Mouse (Mus musculus) kidney, adult 11 months (tissue): ENCODE measurements around the gene Serpinb6a.

Source experiments
- DNase-seq: peaks from one replicate; pipeline ENCODE4 v3.0.0; 2022

Gene Serpinb6a

DNA sequence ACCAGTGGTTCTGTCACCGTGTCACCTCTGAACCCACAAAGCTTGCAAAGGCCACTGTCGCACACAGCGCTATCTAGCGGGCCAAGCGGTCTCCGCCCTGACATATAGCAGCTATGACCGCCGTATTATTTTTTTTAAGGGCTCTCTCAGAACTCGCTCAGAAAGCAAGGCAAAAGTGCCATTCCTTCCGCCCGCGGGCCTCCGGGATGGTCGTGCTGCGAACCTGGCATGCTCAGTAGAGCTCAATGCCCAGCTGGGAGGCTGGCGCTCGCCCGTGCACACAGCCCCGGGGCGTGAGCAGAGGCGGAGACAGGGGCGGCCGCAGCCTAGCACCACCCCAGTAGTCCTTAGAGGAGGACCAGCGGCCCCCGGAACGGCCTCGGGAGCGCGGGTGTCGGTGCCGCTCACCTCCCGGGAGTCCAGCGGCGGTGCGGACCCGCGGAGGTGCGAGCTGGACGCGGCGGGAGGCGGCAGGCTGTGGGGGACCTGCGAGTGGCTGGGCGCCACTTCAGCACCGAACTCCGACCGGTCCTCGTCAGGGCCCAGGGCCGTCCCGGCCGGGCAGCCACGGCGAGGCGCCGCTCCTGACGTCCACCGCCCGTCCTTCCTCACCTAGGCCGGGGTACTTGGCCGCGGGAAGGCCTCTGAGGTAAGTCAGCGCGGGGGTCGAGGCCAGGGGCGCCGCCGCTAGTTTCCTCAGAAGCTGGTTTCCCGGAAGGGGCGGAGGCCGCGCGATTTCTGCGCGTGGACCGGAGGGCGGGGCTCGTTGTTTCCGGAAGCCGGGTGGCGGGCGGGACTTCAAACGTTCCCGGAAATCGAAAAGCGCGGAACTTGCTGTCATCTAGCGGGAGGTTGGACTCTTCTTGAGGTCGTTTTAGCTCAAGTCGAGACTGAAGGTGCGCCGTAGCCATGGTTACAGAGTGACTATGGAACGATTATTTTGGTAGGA is at the start of gene Serpinb6a, which contains the start of gene Ripk1:
Gene Serpinb6a (minus strand): TSS at position 737 of the 949 bp plus-strand sequence.
Gene Ripk1 (plus strand): TSS at position 306 of the 949 bp plus-strand sequence.
- peak; percentile 90 for DNase-seq

DNA sequence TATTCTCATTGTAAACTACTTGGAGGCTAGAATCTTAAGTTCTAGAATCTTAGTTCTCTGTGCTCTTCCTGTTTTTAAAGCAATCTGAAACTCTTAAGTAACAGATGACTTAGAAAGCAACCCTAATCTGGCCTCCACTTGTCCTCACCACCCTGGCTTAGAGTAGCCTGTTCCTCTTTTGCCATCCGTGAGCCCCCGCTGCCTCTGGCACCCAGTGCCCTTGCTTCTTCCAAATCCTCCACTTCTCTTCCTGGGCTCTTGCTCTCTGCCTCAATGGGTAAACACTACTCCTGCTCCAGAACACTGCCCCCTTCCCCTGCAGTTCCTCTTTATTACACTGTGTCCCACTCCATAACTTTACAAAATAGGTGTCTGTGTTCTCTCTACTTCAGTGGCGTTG is 49.1 kb upstream of the Serpinb6a start:
- DNase-seq, result no peak

DNA sequence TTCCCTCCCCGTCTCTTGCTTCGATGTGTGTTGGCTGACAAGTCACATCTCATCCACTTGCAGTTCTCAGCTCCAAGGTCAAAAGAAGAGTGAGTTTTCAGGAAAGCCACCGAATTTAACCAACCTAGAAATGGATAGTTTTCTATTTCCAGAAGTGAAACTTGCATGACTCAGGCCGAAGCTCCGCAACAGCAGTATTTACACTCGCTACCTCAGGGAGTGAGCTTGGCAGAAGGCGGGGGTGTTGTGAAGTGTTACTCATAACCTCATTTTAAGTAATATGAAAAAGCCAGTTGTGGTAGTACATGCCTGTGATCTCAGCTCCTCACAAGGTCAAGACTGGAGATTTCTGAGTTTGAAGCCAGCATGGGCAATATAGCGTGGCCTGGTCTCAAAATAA is 47.9 kb upstream of the Serpinb6a start:
- DNase-seq, result no peak

DNA sequence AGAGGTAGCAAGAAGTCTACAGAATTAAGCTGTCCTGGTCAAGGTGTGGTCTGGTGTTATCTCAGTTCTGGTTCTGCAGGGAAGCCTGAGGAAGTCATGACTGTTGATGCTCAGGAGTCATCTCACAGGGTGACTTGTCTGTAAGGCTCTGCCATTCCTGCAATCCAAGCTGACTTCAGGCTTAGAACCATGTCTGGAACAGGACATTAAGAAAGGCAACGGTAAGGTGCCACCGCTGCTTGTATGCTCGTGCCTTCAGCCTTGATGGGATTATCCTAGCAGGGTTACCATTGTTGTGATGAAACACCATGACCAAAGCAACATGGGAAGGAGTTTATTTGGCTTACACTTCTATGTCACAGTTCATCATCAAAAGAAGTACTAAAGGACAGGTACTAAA is 44.9 kb upstream of the Serpinb6a start:
- DNase-seq, result no peak

DNA sequence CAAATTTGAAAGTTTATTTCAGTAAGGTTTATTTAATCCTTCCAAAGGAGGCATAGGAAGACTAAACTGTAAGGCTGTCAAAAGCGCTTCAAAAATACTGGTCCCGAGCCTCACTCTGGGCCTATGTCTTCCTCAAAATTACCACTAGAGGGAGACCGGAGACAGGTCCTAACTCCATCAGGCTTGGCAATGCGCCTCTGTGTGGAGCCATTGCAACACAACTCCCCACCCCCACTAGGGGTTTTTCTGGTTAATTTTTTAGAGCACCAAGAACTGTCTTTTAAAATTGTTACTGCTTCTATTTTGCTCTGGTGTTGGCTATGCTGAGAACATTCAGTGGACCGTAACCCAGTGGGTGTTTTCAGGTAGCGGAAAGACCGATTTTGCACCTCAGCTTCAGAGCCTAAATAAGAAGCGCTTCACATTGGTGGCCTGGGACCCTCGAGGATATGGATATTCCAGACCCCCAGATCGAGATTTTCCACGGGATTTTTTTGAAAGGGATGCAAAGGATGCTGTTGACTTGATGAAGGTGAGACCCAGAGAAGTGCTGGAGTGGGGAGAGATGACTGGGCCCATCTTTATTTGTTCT is 43.9 kb upstream of the Serpinb6a start:
- DNase-seq, result peak; percentile 91

DNA sequence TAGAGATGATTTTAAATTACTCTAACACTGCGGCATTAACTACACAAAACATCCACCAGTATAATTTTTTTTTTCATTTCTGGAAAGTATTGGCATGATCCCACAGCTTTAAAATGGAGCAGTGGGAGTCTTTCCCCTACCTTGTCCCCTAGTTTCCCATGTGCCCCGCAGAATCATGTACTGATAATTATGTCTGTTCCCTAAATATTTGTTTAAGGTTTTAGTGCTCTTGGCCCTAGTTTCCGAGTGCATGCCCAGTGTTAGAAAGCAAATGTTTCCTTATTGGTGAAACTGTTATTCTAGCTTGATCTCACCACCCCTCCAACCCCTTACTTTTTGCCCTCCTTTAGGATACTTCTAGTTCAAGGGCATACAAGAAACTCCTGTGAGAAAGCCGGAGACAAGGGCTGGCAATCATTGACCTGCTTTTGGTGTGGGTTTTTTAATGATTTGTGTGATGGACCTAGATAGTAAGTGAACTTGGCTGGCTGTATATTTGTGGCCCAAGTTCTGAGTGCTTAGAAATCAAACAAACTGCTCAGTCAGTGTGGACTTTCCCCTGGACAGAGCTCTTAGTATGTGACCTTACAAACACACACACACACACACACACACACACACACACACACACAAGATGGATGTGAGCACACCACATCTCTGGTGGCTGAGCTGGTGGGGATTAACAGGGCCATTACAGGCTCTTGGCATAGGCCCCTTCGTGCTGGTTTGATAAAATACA is 43.1 kb upstream of the Serpinb6a start:
- peak; percentile 88 for DNase-seq

DNA sequence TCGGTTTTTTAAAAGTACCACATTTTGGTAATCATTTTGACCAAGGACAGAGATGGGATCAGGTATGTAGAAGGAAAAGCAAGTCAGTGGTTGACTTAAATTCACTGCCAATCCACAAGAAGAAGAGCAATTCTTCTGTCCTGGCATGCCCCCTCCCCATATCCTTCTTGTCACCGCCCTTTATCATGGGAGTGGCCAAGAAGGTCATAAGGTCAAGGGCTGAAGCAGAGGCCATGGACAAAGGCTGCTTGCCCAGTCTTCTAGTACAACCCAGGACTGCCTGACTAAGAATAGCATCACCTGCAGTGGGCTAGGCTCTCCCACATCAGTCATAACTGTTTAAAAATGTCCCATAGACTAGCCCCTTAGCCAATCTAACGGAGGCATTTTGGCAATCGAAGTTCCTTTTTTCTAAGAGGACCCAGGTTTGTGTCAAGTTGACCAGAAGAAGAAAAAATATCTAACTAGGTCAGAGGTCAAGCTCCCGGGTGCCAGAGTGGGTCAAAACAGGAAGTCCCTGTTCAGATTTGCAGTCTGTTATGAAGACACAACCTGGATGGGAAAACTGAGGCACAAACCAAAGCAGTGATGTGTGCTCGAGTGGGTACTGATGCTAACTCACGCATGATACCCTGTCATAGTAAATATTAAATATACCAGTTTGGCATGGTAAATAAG is 41.3 kb upstream of the Serpinb6a start:
- DNase-seq, result no peak

DNA sequence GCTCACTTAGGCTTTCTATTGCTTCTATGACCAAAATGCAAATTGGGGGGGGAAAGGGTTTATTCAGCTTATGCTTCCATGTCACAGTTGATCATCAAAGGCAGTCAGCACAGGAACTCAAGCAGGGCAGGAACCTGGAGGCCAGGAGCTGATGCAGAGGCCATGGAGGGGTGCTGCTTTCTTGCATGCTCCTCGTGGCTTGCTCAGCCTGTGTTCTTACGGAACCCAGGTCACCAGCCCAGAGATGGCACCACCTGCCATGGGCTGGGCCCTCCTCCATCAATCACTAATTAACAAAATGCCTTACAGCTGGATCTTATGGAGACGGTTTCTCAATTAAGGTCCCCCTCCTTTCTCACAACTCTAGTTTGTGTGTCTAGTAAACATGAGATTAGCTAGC is 37.5 kb upstream of the Serpinb6a start:
- peak; percentile 40 for DNase-seq

DNA sequence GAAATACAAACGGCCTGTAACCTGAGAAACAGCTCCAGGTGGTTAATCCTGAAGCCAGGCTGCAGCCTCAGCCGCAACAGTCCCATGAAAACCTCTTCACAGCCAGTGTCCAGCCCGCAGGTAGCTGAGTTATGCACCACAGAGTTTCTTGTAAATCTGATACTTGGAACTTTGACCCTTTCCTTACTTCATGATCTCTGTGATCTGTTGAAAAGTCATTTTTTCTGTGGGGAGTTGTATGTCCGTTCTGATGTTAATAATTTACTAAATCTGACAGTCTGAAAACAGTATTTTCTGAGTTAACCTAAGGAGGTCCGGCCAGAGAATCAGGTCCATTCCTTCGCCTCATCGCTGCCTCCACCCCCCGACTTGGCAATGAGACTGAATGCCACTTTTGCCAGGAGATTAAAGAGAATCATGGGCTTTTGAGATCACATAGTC is 36.3 kb upstream of the Serpinb6a start:
- DNase-seq, result peak; percentile 76

DNA sequence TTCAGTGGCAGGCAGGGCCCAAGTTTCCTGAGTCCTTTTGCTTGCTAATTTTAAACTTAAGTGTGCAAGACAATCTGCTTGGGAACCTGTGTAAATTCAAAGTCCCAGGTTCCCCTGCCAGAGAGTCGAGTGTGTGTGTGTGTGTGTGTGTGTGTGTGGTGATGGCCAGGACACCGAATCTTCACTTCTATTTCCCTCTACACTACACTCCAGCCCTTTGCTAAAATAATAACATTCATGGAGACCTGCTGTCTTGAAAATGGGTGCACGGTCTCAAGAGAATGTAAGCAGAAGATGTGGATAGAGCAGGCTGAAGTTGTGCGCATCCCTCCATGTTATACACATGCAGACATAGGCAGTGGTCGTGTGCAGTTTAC is 35.5 kb upstream of the Serpinb6a start:
- DNase-seq, result no peak

DNA sequence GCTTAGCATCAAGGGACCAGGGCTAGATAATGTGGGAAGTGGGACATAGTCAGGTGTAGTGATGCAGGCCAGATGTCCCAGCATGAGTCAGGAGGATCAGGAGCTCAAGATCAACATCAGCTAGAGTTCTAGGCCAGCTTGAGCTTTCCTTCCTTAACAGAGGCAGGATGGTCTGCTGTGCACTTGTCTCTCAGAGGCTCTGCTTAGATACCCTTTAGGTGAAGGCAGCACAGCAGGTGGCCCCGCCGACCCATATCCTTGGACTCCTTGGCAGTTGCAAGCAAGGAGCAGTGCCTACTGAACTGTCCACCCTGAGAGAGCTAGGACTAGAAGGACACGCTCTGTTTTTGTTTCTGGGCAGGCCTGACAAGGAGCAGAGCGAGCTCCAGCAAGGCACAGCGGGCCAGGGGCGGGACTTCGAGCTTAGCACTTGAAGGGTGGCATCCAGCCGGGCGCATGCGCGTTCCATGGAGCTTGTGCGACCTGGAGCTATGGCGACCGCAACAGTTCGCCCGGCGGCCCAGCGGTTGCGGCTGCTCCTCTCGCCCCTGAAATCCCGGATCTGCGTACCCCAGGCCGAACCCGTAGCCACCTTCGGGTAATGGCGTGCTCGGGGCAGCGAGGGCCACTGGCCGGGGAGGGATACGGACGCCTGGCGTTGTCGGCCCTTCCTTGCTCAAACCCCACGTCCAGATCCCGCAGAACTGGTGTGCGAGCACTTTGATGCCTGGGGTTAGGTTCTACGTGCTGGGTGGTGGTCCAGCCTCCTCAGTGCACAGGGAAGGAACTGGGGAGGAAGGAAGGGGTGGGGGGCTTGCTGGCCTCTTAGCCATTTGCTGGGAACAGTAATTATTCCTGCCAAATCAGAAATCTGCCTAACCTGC is 34.8 kb upstream of the Serpinb6a start, which contains the start of gene Bphl:
Gene Bphl (plus strand): TSS at position 426 of the 884 bp plus-strand sequence.
- peak; percentile 96 for DNase-seq

DNA sequence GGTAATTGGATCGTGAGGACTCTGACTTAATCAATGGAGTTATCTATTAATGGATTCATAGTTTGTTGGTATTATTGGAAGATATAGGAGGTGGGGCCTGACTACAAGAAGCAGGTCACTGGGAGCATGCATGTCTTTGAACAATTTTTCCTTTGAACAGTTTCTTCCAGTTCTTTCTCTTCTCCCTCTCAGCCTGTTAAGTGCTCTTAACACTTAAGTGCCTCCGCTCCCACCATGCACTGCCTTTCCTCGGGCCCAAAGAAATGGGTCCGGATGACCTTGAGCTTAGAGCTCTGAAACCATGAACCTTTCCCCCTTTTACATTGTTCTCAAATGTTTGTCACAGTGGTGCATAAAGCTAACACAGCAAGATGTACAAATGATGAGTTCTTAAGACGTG is 34.1 kb upstream of the Serpinb6a start:
- no peak for DNase-seq

DNA sequence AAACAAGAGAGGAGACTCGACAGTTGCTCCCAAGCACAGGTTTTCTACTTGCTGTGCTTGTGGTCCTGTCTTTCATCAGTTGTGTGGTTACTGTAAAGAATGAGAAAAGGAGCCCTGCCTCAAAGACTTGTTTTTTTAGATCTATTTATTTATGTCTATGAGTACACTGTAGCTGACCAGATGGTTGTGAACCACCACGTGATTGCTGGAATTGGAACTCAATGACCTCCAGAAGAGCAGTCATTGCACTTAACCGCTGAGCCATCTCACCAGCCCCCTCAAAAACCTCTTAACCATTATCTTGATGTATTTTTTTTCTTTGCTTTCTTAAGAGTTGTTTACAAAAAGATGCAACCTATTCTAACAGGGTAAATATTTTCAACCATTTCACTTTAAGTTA is 32.8 kb upstream of the Serpinb6a start:
- DNase-seq, result no peak

DNA sequence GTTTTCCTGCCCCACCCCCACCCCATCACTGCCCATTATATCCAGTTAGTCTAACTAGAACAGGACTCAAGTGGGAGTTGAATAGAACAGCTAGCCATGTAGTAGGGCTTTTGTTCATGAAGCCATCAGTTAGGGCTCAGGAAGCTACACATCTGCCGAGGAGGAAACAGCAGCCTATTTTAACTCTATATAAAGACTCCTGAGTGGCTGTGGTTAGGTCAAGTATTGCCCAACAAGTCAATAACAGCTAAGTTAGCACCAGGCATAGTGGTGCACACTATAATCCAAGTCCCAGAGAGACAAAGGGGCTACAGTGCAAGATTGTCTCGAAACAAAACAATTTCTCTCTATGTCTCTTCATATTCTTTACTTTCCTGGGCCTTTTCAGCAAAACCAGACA is 29.4 kb upstream of the Serpinb6a start:
- no peak for DNase-seq

DNA sequence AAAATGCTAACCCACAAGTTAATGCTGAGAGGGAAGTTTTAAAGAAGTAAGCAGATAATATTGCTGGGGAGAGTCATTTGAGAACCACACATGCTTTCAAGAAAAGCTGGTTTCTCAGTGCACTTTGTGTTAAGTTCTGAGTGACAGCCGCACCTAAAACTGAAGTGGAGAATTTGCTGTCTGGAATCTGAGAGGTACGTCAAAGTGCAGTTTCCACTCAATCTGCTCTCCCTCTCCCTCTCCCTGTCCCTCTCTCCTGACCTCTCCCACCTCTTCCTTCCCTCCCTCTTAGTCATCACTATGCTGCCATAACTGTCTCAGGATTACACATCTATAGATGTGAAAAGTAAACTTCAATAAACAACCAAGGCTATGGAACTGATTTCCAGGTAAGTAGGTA is 19.4 kb upstream of the Serpinb6a start:
- no peak for DNase-seq

DNA sequence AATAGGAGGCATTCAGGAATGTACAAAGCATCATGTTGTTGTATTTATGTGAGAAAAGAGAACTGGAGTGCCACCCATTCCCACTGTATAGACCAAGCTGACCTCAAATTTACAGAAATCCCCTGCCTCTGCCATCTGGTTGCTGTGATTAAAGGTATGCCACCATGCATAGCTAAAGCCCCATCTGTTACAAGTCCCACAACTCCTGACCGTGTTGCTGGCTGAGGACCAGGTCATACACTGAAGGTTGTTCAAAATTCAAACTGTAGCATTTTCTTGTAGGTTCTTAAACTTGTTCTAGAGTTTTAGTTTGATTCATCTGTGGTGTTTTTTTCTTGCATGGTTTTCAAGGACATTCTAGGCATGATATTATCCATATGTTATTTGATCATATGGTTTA is 15.9 kb upstream of the Serpinb6a start:
- no peak for DNase-seq

DNA sequence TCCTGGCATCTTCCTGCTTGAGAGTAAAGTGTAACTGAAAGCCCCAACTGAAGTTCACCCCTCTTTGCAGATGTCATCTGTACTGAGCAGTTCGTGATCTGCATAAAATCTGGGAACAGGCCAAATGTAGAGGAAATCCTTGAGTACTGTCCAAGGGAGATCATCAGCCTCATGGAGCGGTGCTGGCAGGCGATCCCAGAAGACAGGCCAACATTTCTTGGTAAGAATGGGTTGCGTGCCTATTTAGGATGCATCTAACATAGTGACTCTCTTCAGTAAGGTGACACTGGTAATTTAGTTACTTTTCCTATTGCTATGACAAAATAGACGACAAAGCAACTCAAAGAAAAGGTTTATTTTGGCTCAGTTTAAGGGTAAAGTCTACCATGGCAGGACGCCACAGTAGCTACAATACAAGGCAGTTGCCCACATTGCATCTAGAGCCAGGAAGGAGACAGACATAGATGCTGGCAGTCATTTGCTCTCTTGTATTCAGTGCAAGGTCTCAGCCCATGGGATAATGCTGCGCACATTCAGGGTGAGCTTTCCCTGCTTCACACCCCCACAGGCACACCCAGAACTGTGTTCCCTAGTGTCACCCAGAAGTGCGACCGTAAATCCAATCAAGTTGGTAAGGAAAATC is 14.5 kb upstream of the Serpinb6a start:
- DNase-seq, result no peak

DNA sequence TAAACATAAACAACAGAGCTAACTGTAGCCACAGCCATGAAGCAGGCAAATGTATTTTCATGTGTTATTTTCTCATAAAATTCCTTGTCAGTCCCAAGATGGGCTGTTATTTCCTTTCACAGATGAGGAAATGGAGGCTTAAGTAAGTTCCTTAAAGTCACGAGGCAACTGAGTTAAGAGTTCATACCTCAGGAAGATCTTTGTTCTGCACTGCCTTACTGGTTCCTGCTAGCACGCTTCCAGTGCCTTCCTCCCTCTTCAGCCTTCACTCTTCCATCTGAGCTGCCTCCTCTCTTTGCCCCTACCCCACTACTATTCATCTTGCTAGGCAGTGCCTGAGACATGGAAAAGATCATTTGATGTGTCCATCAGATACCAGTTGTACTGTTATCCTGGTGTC is 4.6 kb upstream of the Serpinb6a start:
- DNase-seq, result no peak

DNA sequence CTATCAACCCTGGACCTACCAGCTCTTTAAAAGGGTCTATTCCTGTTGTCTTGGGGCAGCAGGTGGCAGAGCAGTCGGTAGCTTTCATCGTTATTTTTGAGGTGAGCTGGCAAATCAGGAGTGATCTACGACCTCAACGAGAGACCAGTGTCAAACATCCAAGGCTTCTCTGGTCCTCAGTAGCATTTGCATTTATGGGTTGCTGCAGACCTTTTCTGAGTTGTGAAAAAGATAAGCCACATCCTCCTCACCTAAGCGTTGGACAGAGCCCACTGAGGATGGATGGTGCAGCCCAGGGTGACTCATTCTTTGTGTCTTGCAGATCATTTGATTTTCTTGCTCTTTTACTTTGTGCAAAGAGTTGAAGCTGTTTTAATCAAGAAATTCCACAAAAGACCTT is 464 bp upstream of the Serpinb6a start:
- DNase-seq, result no peak

DNA sequence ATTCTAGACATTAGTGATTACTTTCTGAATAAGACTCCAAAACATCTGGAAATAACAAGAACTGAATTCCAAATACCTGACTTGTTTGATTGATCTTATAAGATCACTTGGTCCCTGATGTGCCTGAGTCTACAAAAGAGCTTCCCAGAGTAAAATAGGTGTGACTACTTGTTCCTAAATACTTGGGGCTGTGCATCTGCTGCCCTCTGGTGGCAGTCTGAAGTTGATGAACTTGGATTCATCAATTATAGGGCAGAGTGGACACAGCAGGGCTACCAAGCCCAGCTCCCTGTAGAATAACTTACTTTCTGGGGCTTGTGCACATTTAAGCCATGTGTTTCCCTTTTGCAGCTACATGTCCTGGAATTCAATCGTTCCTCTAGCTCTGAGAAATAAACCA is 7.4 kb downstream of the Serpinb6a start:
- peak; percentile 64 for DNase-seq

DNA sequence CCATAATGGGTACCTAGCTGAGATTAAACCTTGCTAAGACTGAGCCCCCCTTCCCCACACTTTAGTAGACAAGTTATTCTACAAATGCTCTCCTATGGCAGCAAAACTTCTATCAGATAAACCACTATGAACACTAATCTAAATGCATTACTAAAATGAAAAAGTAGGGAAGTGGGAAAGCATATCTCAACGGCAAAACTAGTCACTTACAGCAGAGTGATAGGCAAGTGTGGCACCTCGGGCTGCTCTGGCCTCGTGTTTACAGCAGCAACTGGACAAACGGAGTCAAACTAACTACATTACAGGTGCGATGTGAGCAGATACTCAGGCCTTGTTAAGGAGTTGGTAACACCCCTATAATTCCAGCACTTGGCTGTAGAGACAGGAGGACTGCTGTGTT is 13.0 kb downstream of the Serpinb6a start:
- DNase-seq, result no peak
